Mouse (Mus musculus) liver, embryonic 14.5 days (tissue): Measurements from ENCODE around the gene Hsd17b3. TPM values are rescaled to one million over a fixed set of nuclear protein-coding genes. Genes with fewer than 3 reads are reported as not detected.

ENCODE experiments used
- ATAC-seq: fragments of 200-750 bp; cut with Nextera tagmentation; 2 replicates; pipeline ENCODE4 v1.8.0; 2017; ENCODE audit warnings: moderate number of reproducible peaks, mild to moderate bottlenecking, moderate library complexity; ENCODE audit not compliant: insufficient read depth
- DNase-seq, 3 experiments: peaks; one replicate each; pipeline ENCODE4 v3.0.0-alpha.2; 2012 to 2013; ENCODE audit warnings: low read depth in 3 of 3, low spot score in 3 of 3
- H3K27ac ChIP-seq: fragments of 300-500 bp; sonication (generic); 2 replicates; pipeline ENCODE4 v1.5.1; 2014; ENCODE audit warnings: moderate library complexity, mild to moderate bottlenecking, control low read depth, inconsistent platforms
- H3K27me3 ChIP-seq: fragments of 300-500 bp; sonication (generic); 2 replicates; pipeline ENCODE4 v1.6.1; 2014; ENCODE audit warnings: mild to moderate bottlenecking, low read length, moderate library complexity; ENCODE audit not compliant: control insufficient read depth, insufficient read depth
- H3K36me3 ChIP-seq: fragments of 300-500 bp; sonication (generic); replicated peaks from 2 replicates; pipeline ENCODE4 v1.6.1; 2014; ENCODE audit warnings: low read depth; ENCODE audit not compliant: control insufficient read depth, insufficient read depth
- H3K4me1 ChIP-seq, 2 experiments: fragments of 200-500 bp in 1 of 2; fragments of 300-500 bp in 1 of 2; sonication (generic) in 1 of 2; replicated peaks; 2 replicates each; pipeline ENCODE4 v1.6.1; 2012 to 2014; ENCODE audit warnings: antibody characterized with exemption in 1 of 2, inconsistent platforms in 1 of 2, low read length in 1 of 2; ENCODE audit not compliant: control insufficient read depth in 2 of 2, insufficient read depth in 2 of 2
- H3K4me2 ChIP-seq: fragments of 300-500 bp; sonication (generic); 2 replicates; pipeline ENCODE4 v1.6.1; 2014; ENCODE audit warnings: low read depth, mild to moderate bottlenecking, control low read depth, moderate library complexity
- H3K4me3 ChIP-seq, 2 experiments: fragments of 200-500 bp in 1 of 2; fragments of 300-500 bp in 1 of 2; sonication (generic) in 1 of 2; 2 replicates each; pipeline ENCODE4 v1.5.1; 2012 to 2014; ENCODE audit warnings: low read depth in 2 of 2, low read length in 2 of 2, mild to moderate bottlenecking in 2 of 2, control low read depth in 1 of 2, inconsistent platforms in 1 of 2, moderate library complexity in 1 of 2; ENCODE audit not compliant: insufficient read depth in 1 of 2
- H3K9ac ChIP-seq: fragments of 300-500 bp; sonication (generic); replicated peaks from 2 replicates; pipeline ENCODE4 v1.6.1; 2014; ENCODE audit warnings: mild to moderate bottlenecking, control low read depth, moderate library complexity
- H3K9me3 ChIP-seq: fragments of 300-500 bp; sonication (generic); 2 replicates; pipeline ENCODE4 v1.6.1; 2016; ENCODE audit warnings: low read length, mixed read lengths; ENCODE audit not compliant: control insufficient read depth
- CTCF ChIP-seq: IDR thresholded peaks from 2 replicates; pipeline ENCODE4 v1.5.1; 2016; ENCODE audit warnings: antibody characterized with exemption, low read depth, control low read depth
- EP300 ChIP-seq: IDR thresholded peaks from 2 replicates; pipeline ENCODE4 v1.6.1; 2016; ENCODE audit warnings: antibody characterized with exemption, low read depth
- WGBS: fragments of 180-500 bp; shearing (Covaris S2); extraction: QIAGEN DNeasy Blood & Tissue Kit; methylation state at CpG from one replicate; pipeline ENCODE4 v1.1.7; 2014; ENCODE audit not compliant: insufficient replicate concordance; 5-methylcytosine and 5-hydroxymethylcytosine counted together
- polyA plus RNA-seq, 2 experiments: library from polyadenylated mRNA; depleted of rRNA in 1 of 2; stranded (reverse) in 1 of 2; unstranded in 1 of 2; fragments of >200 nt; fragmentation: Nextera tagmentation in 1 of 2; extraction: Ambion mirVana in 1 of 2; gene quantifications; 2 replicates each; pipeline versions ENCODE4 v1.2.1 to v1.2.3; 2012 to 2014

Hsd17b3 gene
- polyA plus RNA-seq, 2 experiments: not detected

DNA sequence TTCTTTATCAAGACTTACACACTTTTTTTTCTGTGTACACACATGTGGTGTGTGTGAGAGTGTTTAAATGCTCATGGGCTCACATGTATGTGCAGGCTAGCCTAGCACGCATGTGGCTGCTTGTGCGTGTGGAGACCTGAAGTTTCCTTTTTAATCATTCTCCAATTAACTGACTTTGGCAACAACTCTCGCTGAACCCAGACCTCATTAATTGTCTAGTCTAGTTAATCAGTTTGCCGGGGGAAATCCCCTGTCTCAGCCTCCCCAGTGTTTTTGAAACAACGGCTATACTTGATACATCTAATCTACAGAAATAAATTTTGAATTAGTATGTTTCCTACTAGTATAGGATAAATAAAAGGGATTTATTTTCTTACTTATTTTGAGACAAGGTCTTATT is 3.0 kb downstream of the Hsd17b3 start:
- no peak for DNase-seq
- Histone ChIP-seq H3K9me3 (no peaks in the 10 kb centered on the region), H3K4me3 (no peak overlapping the region), H3K36me3 (no peaks in the 10 kb centered on the region), H3K4me2 (no peak overlapping the region), H3K27ac (no peak overlapping the region), H3K27me3 (no peaks in the 10 kb centered on the region), H3K9ac (no peak overlapping the region), H3K4me1 (no peaks in the 10 kb centered on the region)
- no peak for ATAC-seq
- 64% methylated on average over 5 of the region's 5 CpGs for WGBS
- TF ChIP-seq CTCF: no peak
- TF ChIP-seq EP300: no peak

DNA sequence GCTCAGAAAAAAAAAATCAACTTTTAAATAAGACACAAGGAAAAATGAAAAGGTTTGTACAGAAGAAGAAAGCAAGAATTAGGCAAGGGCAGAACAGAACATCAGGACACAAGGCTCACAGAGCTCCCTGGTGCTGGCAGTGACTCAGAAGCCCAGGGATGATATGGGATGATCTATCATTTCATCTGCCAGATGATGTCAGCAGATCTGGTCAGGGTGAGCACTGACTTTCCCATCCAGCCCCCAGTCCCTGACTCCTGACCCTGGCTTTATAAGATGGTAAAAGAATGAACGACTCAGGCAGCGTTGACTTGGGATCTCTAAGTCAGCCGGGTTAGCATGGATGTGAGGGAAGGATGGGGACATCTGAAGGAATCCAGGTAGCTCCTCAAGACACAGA is 5.7 kb downstream of the Hsd17b3 start:
- H3K27ac ChIP-seq: no peak overlapping the region
- ATAC-seq (no peak), DNase-seq (no peak)
- no peak overlapping the region for H3K4me2 ChIP-seq
- H3K9ac ChIP-seq: no peak overlapping the region
- no peaks in the 10 kb centered on the region for H3K4me1 ChIP-seq
- H3K27me3 ChIP-seq: no peaks in the 10 kb centered on the region
- no peaks in the 10 kb centered on the region for H3K36me3 ChIP-seq
- no peaks in the 10 kb centered on the region for H3K9me3 ChIP-seq
- TF ChIP-seq EP300: no peak
- no peak for TF ChIP-seq CTCF
- H3K4me3 ChIP-seq: no peak overlapping the region
- 65% methylated on average over 3 of the region's 3 CpGs for WGBS

GRCm38 (mm10) chr13:64081012-64081919 is 7.8 kb downstream of the Hsd17b3 start:
- 46% methylated on average over 16 of the region's 16 CpGs for WGBS
- DNase-seq: no peak
- no peak overlapping the region for H3K4me3 ChIP-seq
- no peak for ATAC-seq
- no peak overlapping the region for H3K27ac ChIP-seq
- TF ChIP-seq CTCF: no peak
- TF ChIP-seq EP300: no peak
- H3K4me1 ChIP-seq: no peaks in the 10 kb centered on the region
- H3K4me2 ChIP-seq: no peak overlapping the region
- H3K9me3 ChIP-seq: no peaks in the 10 kb centered on the region
- H3K27me3 ChIP-seq: no peaks in the 10 kb centered on the region
- no peak overlapping the region for H3K9ac ChIP-seq
- H3K36me3 ChIP-seq: no peaks in the 10 kb centered on the region

DNA sequence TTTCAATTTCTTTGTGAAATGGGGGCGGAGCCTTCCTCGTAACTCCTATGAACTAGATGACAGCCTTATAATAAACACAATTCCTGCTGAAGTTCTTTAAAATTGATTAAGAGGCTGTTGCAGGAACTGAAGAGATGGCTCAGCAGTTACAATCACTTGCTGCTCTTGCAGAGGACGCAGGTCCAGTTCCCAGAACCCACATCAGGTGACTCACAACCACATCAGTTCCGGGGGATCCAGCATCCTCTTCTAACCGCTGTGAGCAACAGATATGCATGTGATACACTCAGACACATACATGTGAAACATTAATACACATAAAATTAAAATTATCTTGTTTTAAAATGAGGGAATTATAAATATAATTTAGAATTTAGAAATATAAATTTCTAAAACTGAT is 11.4 kb downstream of the Hsd17b3 start:
- Histone ChIP-seq H3K36me3 (no peaks in the 10 kb centered on the region), H3K4me3 (no peak overlapping the region), H3K27me3 (no peaks in the 10 kb centered on the region), H3K9me3 (no peaks in the 10 kb centered on the region), H3K27ac (no peak overlapping the region), H3K4me2 (no peak overlapping the region), H3K4me1 (no peaks in the 10 kb centered on the region), H3K9ac (no peak overlapping the region)
- 58% methylated on average over 5 of the region's 5 CpGs for WGBS
- DNase-seq (no peak), ATAC-seq (no peak)
- TF ChIP-seq EP300: no peak
- no peak for TF ChIP-seq CTCF

GRCm38 (mm10) chr13:64076074-64076473 is 13.0 kb downstream of the Hsd17b3 start:
- ATAC-seq (no peak), DNase-seq (no peak)
- Histone ChIP-seq H3K4me3 (no peak overlapping the region), H3K9ac (no peak overlapping the region), H3K27me3 (no peaks in the 10 kb centered on the region), H3K4me2 (no peak overlapping the region), H3K4me1 (no peaks in the 10 kb centered on the region), H3K9me3 (no peaks in the 10 kb centered on the region), H3K36me3 (no peaks in the 10 kb centered on the region), H3K27ac (no peak overlapping the region)
- 60% methylated on average over 4 of the region's 4 CpGs for WGBS
- TF ChIP-seq EP300 (no peak), CTCF (no peak)
